Mouse (Mus musculus): ENCODE measurements around the gene Ppil4. TPM values are rescaled to one million over a fixed set of nuclear protein-coding genes. Genes with fewer than 3 reads are reported as not detected.

Ppil4 gene
- 10 to 100 TPM; 42.6 to 45.5 TPM for total RNA-seq (2023)

DNA sequence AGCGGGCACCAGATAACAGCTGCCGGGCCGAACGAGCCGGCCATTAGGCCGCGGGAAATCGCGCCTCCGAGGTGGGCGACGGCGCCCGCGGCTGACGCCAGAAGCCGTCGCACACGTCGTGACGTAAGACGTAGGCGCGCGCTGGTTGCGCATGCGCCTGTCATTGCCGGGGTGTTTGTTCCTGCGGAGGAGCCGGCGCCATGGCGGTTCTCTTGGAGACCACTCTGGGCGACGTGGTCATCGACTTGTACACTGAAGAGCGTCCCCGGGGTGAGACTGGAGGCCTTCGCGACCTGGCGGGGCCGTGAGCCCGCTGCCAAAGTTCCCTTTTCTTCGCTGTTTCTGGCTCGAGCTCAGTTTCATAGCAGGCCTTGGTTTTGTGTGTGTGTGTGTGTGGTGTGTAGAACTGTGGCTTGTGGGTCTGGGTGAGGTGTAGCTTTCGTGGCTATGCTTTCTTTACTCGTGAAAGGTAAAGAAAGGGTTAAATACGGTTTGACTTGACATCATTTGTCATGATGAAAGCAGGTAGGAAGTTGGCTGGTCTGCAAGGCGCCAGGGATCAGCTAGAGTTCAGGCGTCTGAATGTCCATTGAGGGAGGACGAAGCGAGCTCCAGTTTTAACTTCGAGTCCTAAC lies at the start of gene Ppil4, which contains the start of gene Ginm1:
Gene Ppil4 (plus strand): TSS at position 141 of the 635 bp plus-strand sequence.
Gene Ginm1 (minus strand): TSS at position 74 of the 635 bp plus-strand sequence.

DNA sequence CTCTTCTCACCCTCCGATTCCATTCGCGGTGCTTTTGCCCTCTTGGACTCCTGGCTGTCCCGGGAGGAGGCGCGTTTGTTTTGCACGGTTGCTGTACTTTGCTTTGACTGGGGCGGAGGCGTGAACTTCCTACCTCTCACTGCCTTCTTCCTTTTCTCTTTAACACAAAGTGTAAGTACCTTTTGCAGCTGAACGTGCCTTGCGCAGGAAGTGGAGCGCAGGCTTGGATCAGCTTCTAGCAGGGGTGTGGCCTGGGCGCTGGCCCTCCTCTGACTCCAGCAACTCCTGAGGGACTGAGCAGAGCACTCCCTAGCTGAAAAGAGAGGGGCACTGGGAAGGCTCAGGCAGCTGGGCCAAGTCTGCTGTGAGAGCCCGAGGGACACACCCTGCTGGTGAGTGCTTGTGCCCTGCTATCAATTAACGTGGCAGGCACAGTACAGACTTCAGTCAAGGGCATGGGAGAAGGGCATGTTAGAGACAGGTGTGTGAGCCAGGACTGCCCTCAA lies 39.5 kb downstream of the Ppil4 start, which contains the start of gene Zc3h12d:
Gene Zc3h12d (plus strand): TSS at position 300 of the 506 bp plus-strand sequence.

Other genes with a start within 250 kb of the Ppil4 start
- gene Lrp11, start 203.1 kb upstream of the Ppil4 start, total RNA-seq (2023) = under 1 TPM; 0.64 to 0.66 TPM
- 1 to 10 TPM; 4.8 to 5.9 TPM for gene Nup43, start 125.4 kb upstream of the Ppil4 start, total RNA-seq (2023)
- gene Pcmt1, start 111.8 kb upstream of the Ppil4 start, total RNA-seq (2023) = 10 to 100 TPM; 37.6 to 44.6 TPM
- 10 to 100 TPM; 31.2 to 33.4 TPM for gene Lats1, start 111.7 kb upstream of the Ppil4 start, total RNA-seq (2023)
- 10 to 100 TPM; 36.9 to 40.9 TPM for gene Katna1, start 66.9 kb upstream of the Ppil4 start, total RNA-seq (2023)
- gene Ginm1, start 67 bp upstream of the Ppil4 start, total RNA-seq (2023) = 10 to 100 TPM; 33.8 to 36.1 TPM
- gene Zc3h12d, start 39.6 kb downstream of the Ppil4 start, total RNA-seq (2023) = 10 to 100 TPM; 23.9 to 25.5 TPM
- 100 to 1,000 TPM; 226 to 228 TPM for gene Tab2, start 163.3 kb downstream of the Ppil4 start, total RNA-seq (2023)